Mouse (Mus musculus): ENCODE measurements around the gene Per2. TPM values are rescaled to one million over a fixed set of nuclear protein-coding genes. Genes with fewer than 3 reads are reported as not detected.

The Per2 gene
- total and polyA plus RNA-seq, 2 experiments from 2014 or later: 3.8 to 10.5 TPM

- no peak within 1 kb of the TSS for H3K27ac ChIP-seq (ENCODE audit: low read depth, low read length)
- peak; percentile 68 for TF ChIP-seq CTCF (IDR thresholded peaks at IDR 0.05)
- peaks cover 3% of the 10 kb centered on the region; the same call in 1 of the 2 replicates for H3K4me1 ChIP-seq (ENCODE audit: insufficient read depth, low read length)
- ATAC-seq (ENCODE audit: low FRiP score) (no peak; the same call in 1 of the 2 replicates), DNase-seq (ENCODE audit: low spot score) (peak; percentile 35)
- peak within 1 kb of the TSS; percentile 32 for H3K4me3 ChIP-seq (ENCODE audit: low read depth, low read length)
- H3K9me3 ChIP-seq (ENCODE audit: low read length): no peaks in the 10 kb centered on the region
- H3K9ac ChIP-seq (replicated peaks; ENCODE audit: low read length, poor library complexity, severe bottlenecking): peak within 1 kb of the TSS; percentile 48; the same call in 1 of the 2 replicates
- H3K4me2 ChIP-seq (ENCODE audit: low read depth, low read length, poor library complexity, severe bottlenecking): peak within 1 kb of the TSS; percentile 61
- WGBS: 1% methylated on average over 62 of the region's 68 CpGs
- H3K36me3 ChIP-seq (ENCODE audit: insufficient read depth, low read length): peaks cover 10% of the 10 kb centered on the region; the same call in 1 of the 2 replicates
- 0 out of 2 replicates have a peak, but pooled peaks cover 3% of the 10 kb centered on the region for H3K27me3 ChIP-seq (ENCODE audit: insufficient read depth, low read length)
Observed at GRCm38 (mm10) chr1:91366215-91367108, 92.7 kb downstream of the Per2 start, which contains the start of gene Erfe. TSS of gene Erfe (plus strand) at chr1:91366430.

Other genes with a start within 250 kb of the Per2 start
- gene Ube2f, start 209.0 kb downstream of the Per2 start, total RNA-seq (2014; rRNA removed): 34.3 and 42.5 TPM in 2 replicates
- 41.2 and 44.8 TPM in 2 replicates for gene Ube2f, start 209.0 kb downstream of the Per2 start, polyA plus RNA-seq (2015; fragmentation: Nextera tagmentation; extraction: Ambion mirVana)
- 10.6 and 11.3 TPM in 2 replicates for gene Scly, start 161.0 kb downstream of the Per2 start, total RNA-seq (2014; rRNA removed)
- 10.3 and 10.7 TPM in 2 replicates for gene Scly, start 161.0 kb downstream of the Per2 start, polyA plus RNA-seq (2015; fragmentation: Nextera tagmentation; extraction: Ambion mirVana)
- gene Espnl, start 137.2 kb downstream of the Per2 start, total RNA-seq (2014; rRNA removed): 0.19 and 0.27 TPM in 2 replicates
- 0.23 TPM in 2 replicates for gene Espnl, start 137.2 kb downstream of the Per2 start, polyA plus RNA-seq (2015; fragmentation: Nextera tagmentation; extraction: Ambion mirVana)
- 0.09 and 0.16 TPM in 2 replicates for gene Klhl30, start 108.3 kb downstream of the Per2 start, total RNA-seq (2014; rRNA removed)
- gene Klhl30, start 108.3 kb downstream of the Per2 start, polyA plus RNA-seq (2015; fragmentation: Nextera tagmentation; extraction: Ambion mirVana): 0.10 TPM in 1 of 2 replicates, not detected in the other
- 0.11 TPM in 1 of 2 replicates, not detected in the other for gene Erfe, start 92.9 kb downstream of the Per2 start, total RNA-seq (2014; rRNA removed)
- 0.31 and 0.45 TPM in 2 replicates for gene Erfe, start 92.9 kb downstream of the Per2 start, polyA plus RNA-seq (2015; fragmentation: Nextera tagmentation; extraction: Ambion mirVana)
- 58.5 and 97.5 TPM in 2 replicates for gene Ilkap, start 60.5 kb downstream of the Per2 start, total RNA-seq (2014; rRNA removed)
- gene Ilkap, start 60.5 kb downstream of the Per2 start, polyA plus RNA-seq (2015; fragmentation: Nextera tagmentation; extraction: Ambion mirVana): 114 and 116 TPM in 2 replicates
- 105 and 119 TPM in 2 replicates for gene Hes6, start 45.3 kb downstream of the Per2 start, total RNA-seq (2014; rRNA removed)
- gene Hes6, start 45.3 kb downstream of the Per2 start, polyA plus RNA-seq (2015; fragmentation: Nextera tagmentation; extraction: Ambion mirVana): 111 and 113 TPM in 2 replicates
- 17.3 and 18.4 TPM in 2 replicates for gene Traf3ip1, start 35.3 kb upstream of the Per2 start, total RNA-seq (2014; rRNA removed)
- 6.1 and 7.0 TPM in 2 replicates for gene Traf3ip1, start 35.3 kb upstream of the Per2 start, polyA plus RNA-seq (2015; fragmentation: Nextera tagmentation; extraction: Ambion mirVana)
- 29.3 and 32.1 TPM in 2 replicates for gene Asb1, start 81.2 kb upstream of the Per2 start, total RNA-seq (2014; rRNA removed)
- 8.6 and 8.8 TPM in 2 replicates for gene Asb1, start 81.2 kb upstream of the Per2 start, polyA plus RNA-seq (2015; fragmentation: Nextera tagmentation; extraction: Ambion mirVana)